ENCODE assay signal across 12 mouse cellular contexts in genomic region chr4:120269426-120269825, GRCm38 (mm10). TPM values are rescaled to one million over a fixed set of nuclear protein-coding genes. Genes with fewer than 3 reads are reported as not detected.
DNase-seq lines count a peak whose midpoint lies in the region; ATAC-seq lines count a peak whose summit lies in the region.
"Had no signal": no experiment of that assay in that cellular context is flagged by ENCODE, and none has a peak within 500 bp of the region (broad histone marks: within the 10 kb centered on the region; RNA-seq: fewer than 3 reads in every experiment).

No protein-coding gene starts in this region.

- no peak for ATAC-seq in embryonic facial prominence, embryonic 14.5 days (ENCODE audit: low read depth)
- no peak for ATAC-seq in forebrain, embryonic 15.5 days (replicated peaks)
- ATAC-seq: CD4-positive, CD25-positive, alpha-beta regulatory T cell, adult 4 months had no signal

- no peak overlapping the region for H3K4me3 ChIP-seq in embryonic facial prominence, embryonic 14.5 days (ENCODE audit: low read depth, low read length)
- no peak overlapping the region for H3K4me3 ChIP-seq in forebrain, embryonic 15.5 days
- H3K4me3 ChIP-seq in limb, embryonic 10.5 days, result no peak overlapping the region

- H3K27ac ChIP-seq in embryonic facial prominence, embryonic 14.5 days (replicated peaks; ENCODE audit: low read depth, low read length), result no peak overlapping the region
- peak overlapping the region; percentile 66 for H3K27ac ChIP-seq in forebrain, embryonic 15.5 days (replicated peaks)
- H3K27ac ChIP-seq in limb, embryonic 10.5 days, result no peak overlapping the region
- H3K27ac ChIP-seq: liver, embryonic 13.5 days; midbrain, embryonic 12.5 days had no signal

- H3K9ac ChIP-seq in embryonic facial prominence, embryonic 14.5 days (ENCODE audit: low read depth, low read length), result no peak overlapping the region
- H3K9ac ChIP-seq in forebrain, embryonic 15.5 days (replicated peaks), result 0 out of 2 replicates have a peak overlapping the region, but pooled peaks have one; percentile 12
- H3K9ac ChIP-seq: liver, embryonic 13.5 days; midbrain, embryonic 12.5 days had no signal

- peaks cover 19% of the 10 kb centered on the region; the same call in 1 of the 2 replicates for H3K4me1 ChIP-seq in embryonic facial prominence, embryonic 14.5 days (ENCODE audit: control insufficient read depth, insufficient read depth, low read length)
- peaks cover 97% of the 10 kb centered on the region for H3K4me1 ChIP-seq in forebrain, embryonic 15.5 days
- H3K4me1 ChIP-seq in limb, embryonic 10.5 days, result peaks cover 22% of the 10 kb centered on the region
- H3K4me1 ChIP-seq: liver, embryonic 13.5 days had no signal

- DNase-seq in kidney, adult 9 months, result peak; percentile 30
- DNase-seq in kidney, adult 11 months, result no peak
- DNase-seq in embryonic facial prominence, embryonic 14.5 days (ENCODE audit: low spot score), result peak; percentile 41
- DNase-seq in limb, embryonic 10.5 days (ENCODE audit: low spot score), result peak; percentile 35
- no peak for DNase-seq in embryo, embryonic 11 days
- no peak for DNase-seq in frontal cortex, postnatal 10 days (ENCODE audit: low spot score in 2 of 2)
- DNase-seq: liver, embryonic 13.5 days; lung, postnatal 10 days; right cerebral cortex, postnatal 4 days had no signal

- H3K27me3 ChIP-seq in embryonic facial prominence, embryonic 14.5 days (replicated peaks; ENCODE audit: control insufficient read depth, insufficient read depth, low read length), result peaks cover 65% of the 10 kb centered on the region
- H3K27me3 ChIP-seq in forebrain, embryonic 15.5 days, result no peaks in the 10 kb centered on the region
- peaks cover 100% of the 10 kb centered on the region for H3K27me3 ChIP-seq in limb, embryonic 10.5 days (ENCODE audit: low read depth, poor library complexity, severe bottlenecking)

- H3K36me3 ChIP-seq in embryonic facial prominence, embryonic 14.5 days (ENCODE audit: control insufficient read depth, insufficient read depth, low read length), result no peaks in the 10 kb centered on the region
- no peaks in the 10 kb centered on the region for H3K36me3 ChIP-seq in forebrain, embryonic 15.5 days
- H3K36me3 ChIP-seq in limb, embryonic 10.5 days, result no peaks in the 10 kb centered on the region
- H3K36me3 ChIP-seq: liver, embryonic 13.5 days; midbrain, embryonic 12.5 days had no signal

- H3K4me2 ChIP-seq in embryonic facial prominence, embryonic 14.5 days (ENCODE audit: low read depth, low read length), result 0 out of 2 replicates have a peak overlapping the region, but pooled peaks have one; percentile 14
- H3K4me2 ChIP-seq in forebrain, embryonic 15.5 days (replicated peaks), result peak overlapping the region; percentile 48
- H3K4me2 ChIP-seq: liver, embryonic 13.5 days had no signal

- 7% methylated on average over 9 of the region's 9 CpGs for WGBS in embryonic facial prominence, embryonic 14.5 days
- WGBS in forebrain, embryonic 15.5 days, result 4% methylated on average over 9 of the region's 9 CpGs
- WGBS in limb, embryonic 10.5 days, result 21% methylated on average over 9 of the region's 9 CpGs

- H3K9me3 ChIP-seq in embryonic facial prominence, embryonic 14.5 days (ENCODE audit: control insufficient read depth, low read length), result no peaks in the 10 kb centered on the region
- H3K9me3 ChIP-seq in forebrain, embryonic 15.5 days, result no peaks in the 10 kb centered on the region
- H3K9me3 ChIP-seq in limb, embryonic 10.5 days (replicated peaks), result no peaks in the 10 kb centered on the region
- H3K9me3 ChIP-seq: liver, embryonic 13.5 days; midbrain, embryonic 12.5 days had no signal

RNA-seq across cellular contexts. Expression of gene Foxo6, which starts 17.7 kb away (rescaled TPM):
- 0.47 and 0.72 TPM in 2 replicates for polyA plus RNA-seq in embryonic facial prominence, embryonic 14.5 days (2014; fragmentation: Nextera tagmentation; extraction: Ambion mirVana)
- 4.4 and 5.3 TPM in 2 replicates for polyA plus RNA-seq in forebrain, embryonic 15.5 days (2015; fragmentation: Nextera tagmentation; extraction: Ambion mirVana)
- not detected in 2 replicates for polyA plus RNA-seq in limb, embryonic 10.5 days (2016; fragmentation: Nextera tagmentation; extraction: Ambion mirVana)
- polyA plus RNA-seq: CD4-positive, CD25-positive, alpha-beta regulatory T cell, adult 4 months; liver, embryonic 13.5 days had no signal

Comparison
In these comparisons a context has a peak if more than half of its experiments do, and no peak if none do; other contexts are left out.
1. DNase-seq: peak in kidney, adult 9 months (single experiment), embryonic facial prominence, embryonic 14.5 days (single experiment) and limb, embryonic 10.5 days (single experiment); none in kidney, adult 11 months (single experiment), embryo, embryonic 11 days (single experiment) and frontal cortex, postnatal 10 days (0 of 2).